Mouse (Mus musculus) cerebellum, adult (tissue): Measurements from ENCODE around the gene Gm17349.

Experiments
- ATAC-seq: cut with Nextera tagmentation; 2 replicates; pipeline ENCODE4 v1.9.2; 2017; ENCODE audit warnings: mild to moderate bottlenecking, moderate library complexity, mixed read lengths; ENCODE audit not compliant: insufficient number of reproducible peaks, low FRiP score, low TSS enrichment

The Gm17349 gene

GRCm38 (mm10) chr15:99664600-99665451 is 40.5 kb downstream of the Gm17349 start:
- 0 out of 2 replicates have a peak, but pooled peaks have one; percentile 16 for ATAC-seq

GRCm38 (mm10) chr15:99663964-99664599 is 41.2 kb downstream of the Gm17349 start:
- 0 out of 2 replicates have a peak, but pooled peaks have one; percentile 4 for ATAC-seq

GRCm38 (mm10) chr15:99662371-99662770 is 42.9 kb downstream of the Gm17349 start:
- no peak for ATAC-seq

- peak; percentile 31; the same call in 1 of the 2 replicates for ATAC-seq
Measured at GRCm38 (mm10) chr15:99661121-99661830, 44.0 kb downstream of the Gm17349 start.

- no peak for ATAC-seq
Measured at GRCm38 (mm10) chr15:99658437-99658836, 46.9 kb downstream of the Gm17349 start.

DNA sequence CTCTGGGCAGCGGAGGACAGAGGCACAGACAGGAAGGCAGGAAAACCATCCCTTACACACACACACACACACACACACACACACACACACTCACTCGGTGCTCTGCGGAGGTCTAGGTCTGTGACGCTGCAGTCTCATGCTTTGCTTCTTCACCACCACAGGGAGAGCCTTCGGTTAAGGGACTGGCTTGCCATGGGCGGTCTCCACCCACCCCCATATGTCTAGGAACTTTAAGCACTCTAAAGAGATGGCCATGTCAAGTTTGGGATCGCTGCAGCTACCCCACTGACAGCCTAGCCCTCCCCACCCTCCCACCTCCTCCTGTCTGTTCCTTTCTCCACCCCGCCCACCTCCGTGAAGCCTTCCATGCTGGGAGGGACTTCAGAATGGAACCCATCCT is 49.3 kb downstream of the Gm17349 start:
- no peak for ATAC-seq

GRCm38 (mm10) chr15:99653876-99654275 is 51.4 kb downstream of the Gm17349 start:
- ATAC-seq = no peak

GRCm38 (mm10) chr15:99653291-99653690 is 52.0 kb downstream of the Gm17349 start:
- ATAC-seq = no peak
